7 mouse cellular contexts compared by ENCODE assay signal in genomic region chr17:56010681-56011080, GRCm38 (mm10). TPM values are rescaled to one million over a fixed set of nuclear protein-coding genes. Genes with fewer than 3 reads are reported as not detected.
DNase-seq lines count a peak whose midpoint lies in the region; ATAC-seq and TF ChIP-seq lines count a peak whose summit lies in the region.

No protein-coding gene starts in this region.

- peaks cover 29% of the 10 kb centered on the region for H3K36me3 ChIP-seq in forebrain, postnatal 0 days (ENCODE audit: insufficient read depth)
- peaks cover 30% of the 10 kb centered on the region for H3K36me3 ChIP-seq in hindbrain, embryonic 16.5 days (ENCODE audit: control insufficient read depth, insufficient read depth, low read length)
- H3K36me3 ChIP-seq in midbrain, embryonic 10.5 days: peaks cover 53% of the 10 kb centered on the region

- peak overlapping the region; percentile 75 for H3K4me3 ChIP-seq in cerebellum, adult 2 months (replicated peaks; ENCODE audit: insufficient read depth, low read depth, low read length)
- H3K4me3 ChIP-seq in forebrain, postnatal 0 days (ENCODE audit: low read depth, low read length): peak overlapping the region; percentile 81; the same call in 1 of the 2 replicates
- peak overlapping the region; percentile 94 for H3K4me3 ChIP-seq in hindbrain, embryonic 16.5 days (ENCODE audit: low read length)
- H3K4me3 ChIP-seq in midbrain, embryonic 10.5 days: peak overlapping the region; percentile 86

- 1% methylated on average over 9 of the region's 9 CpGs for WGBS in cerebellum, adult 2 months
- WGBS in forebrain, postnatal 0 days: 6% methylated on average over 9 of the region's 9 CpGs
- 4% methylated on average over 9 of the region's 9 CpGs for WGBS in hindbrain, embryonic 16.5 days
- 9% methylated on average over 9 of the region's 9 CpGs for WGBS in midbrain, embryonic 10.5 days

- peak overlapping the region; percentile 9; the same call in 1 of the 2 replicates for H3K27ac ChIP-seq in cerebellum, adult 2 months (ENCODE audit: insufficient read depth, low read length)
- no peak overlapping the region for H3K27ac ChIP-seq in forebrain, postnatal 0 days (ENCODE audit: low read depth, low read length)
- no peak overlapping the region for H3K27ac ChIP-seq in hindbrain, embryonic 16.5 days (ENCODE audit: low read depth, low read length)
- peak overlapping the region; percentile 96; the same call in 1 of the 2 replicates for H3K27ac ChIP-seq in midbrain, embryonic 10.5 days (replicated peaks)

- H3K9me3 ChIP-seq in forebrain, postnatal 0 days (ENCODE audit: low read length): no peaks in the 10 kb centered on the region
- H3K9me3 ChIP-seq in hindbrain, embryonic 16.5 days (ENCODE audit: control insufficient read depth, low read length): no peaks in the 10 kb centered on the region
- H3K9me3 ChIP-seq in midbrain, embryonic 10.5 days (replicated peaks): no peaks in the 10 kb centered on the region

- no peaks in the 10 kb centered on the region for H3K27me3 ChIP-seq in cerebellum, adult 2 months (ENCODE audit: control insufficient read depth, insufficient read depth, low read length)
- H3K27me3 ChIP-seq in forebrain, postnatal 0 days (ENCODE audit: insufficient read depth, low read length): no peaks in the 10 kb centered on the region
- H3K27me3 ChIP-seq in hindbrain, embryonic 16.5 days (replicated peaks; ENCODE audit: control insufficient read depth, insufficient read depth, low read length): no peaks in the 10 kb centered on the region
- no peaks in the 10 kb centered on the region for H3K27me3 ChIP-seq in midbrain, embryonic 10.5 days (ENCODE audit: low read depth, poor library complexity, severe bottlenecking)

- ATAC-seq in forebrain, postnatal 0 days: no peak
- ATAC-seq in hindbrain, embryonic 16.5 days: no peak

- DNase-seq in ZHBTc4 (ENCODE audit: low read depth, low spot score): peak; percentile 89
- DNase-seq in cerebellum, adult 2 months: peak; percentile 74 to 86
- DNase-seq in forebrain, postnatal 0 days: peak; percentile 65
- peak; percentile 78 for DNase-seq in left cerebral cortex, postnatal 4 days
- peak; percentile 83 for DNase-seq in midbrain, embryonic 10.5 days (ENCODE audit: low spot score)
- DNase-seq in spleen, adult 18-20 months: peak; percentile 53 to 78

- no peak for TF ChIP-seq POLR2A in cerebellum, adult 2 months (IDR thresholded peaks at IDR 0.05; ENCODE audit: borderline replicate concordance, insufficient read depth, low read length)

- peak; percentile 93 for TF ChIP-seq CTCF in cerebellum, adult 2 months (IDR thresholded peaks at IDR 0.05; ENCODE audit: borderline replicate concordance, insufficient read depth, low read depth, low read length)
- TF ChIP-seq CTCF in forebrain, postnatal 0 days (IDR thresholded peaks at IDR 0.05; ENCODE audit: low read depth): peak; percentile 90

- intact Hi-C loops in left cerebral cortex, postnatal 4 days (cut with DNase I): no loop called here

- peak overlapping the region; percentile 31; the same call in 1 of the 2 replicates for H3K9ac ChIP-seq in forebrain, postnatal 0 days
- peak overlapping the region; percentile 94 for H3K9ac ChIP-seq in hindbrain, embryonic 16.5 days (ENCODE audit: low read depth, low read length)

- peaks cover 13% of the 10 kb centered on the region; the same call in 1 of the 2 replicates for H3K4me1 ChIP-seq in cerebellum, adult 2 months (ENCODE audit: control insufficient read depth, insufficient read depth, low read length)
- H3K4me1 ChIP-seq in forebrain, postnatal 0 days (ENCODE audit: insufficient read depth): peaks cover 18% of the 10 kb centered on the region
- H3K4me1 ChIP-seq in hindbrain, embryonic 16.5 days (ENCODE audit: control insufficient read depth, insufficient read depth, low read depth, low read length): peaks cover 25% of the 10 kb centered on the region
- peaks cover 42% of the 10 kb centered on the region for H3K4me1 ChIP-seq in midbrain, embryonic 10.5 days

- H3K4me2 ChIP-seq in forebrain, postnatal 0 days (ENCODE audit: low read depth): peak overlapping the region; percentile 68
- peak overlapping the region; percentile 100 for H3K4me2 ChIP-seq in hindbrain, embryonic 16.5 days (ENCODE audit: low read length)

RNA-seq across cellular contexts. Expression of gene Mpnd, which starts 5.2 kb away (rescaled TPM):
- 183 and 193 TPM in 2 replicates for polyA plus RNA-seq in cerebellum, adult 2 months (2012; rRNA removed)
- total RNA-seq in forebrain, postnatal 0 days (2014; rRNA removed): 155 and 159 TPM in 2 replicates
- polyA plus RNA-seq in forebrain, postnatal 0 days (2015; fragmentation: Nextera tagmentation; extraction: Ambion mirVana): 99.0 and 110 TPM in 2 replicates
- 119 and 127 TPM in 2 replicates for polyA plus RNA-seq in hindbrain, embryonic 16.5 days (2015; fragmentation: Nextera tagmentation; extraction: Ambion mirVana)
- 100 to 1,000 TPM in 1 of 2 experiments, 10 to 100 TPM in 1; 92.6 to 121 TPM for total RNA-seq in left cerebral cortex, postnatal 4 days (2021)
- polyA plus RNA-seq in midbrain, embryonic 10.5 days (2016; fragmentation: Nextera tagmentation; extraction: Ambion mirVana): 131 and 160 TPM in 2 replicates

RNA-seq across cellular contexts. Expression of gene Stap2, which starts 5.3 kb away (rescaled TPM):
- polyA plus RNA-seq in cerebellum, adult 2 months (2012; rRNA removed): 51.8 and 64.1 TPM in 2 replicates
- 2.2 and 4.5 TPM in 2 replicates for total RNA-seq in forebrain, postnatal 0 days (2014; rRNA removed)
- 4.0 and 4.3 TPM in 2 replicates for polyA plus RNA-seq in forebrain, postnatal 0 days (2015; fragmentation: Nextera tagmentation; extraction: Ambion mirVana)
- 6.5 and 6.8 TPM in 2 replicates for polyA plus RNA-seq in hindbrain, embryonic 16.5 days (2015; fragmentation: Nextera tagmentation; extraction: Ambion mirVana)
- 1 to 10 TPM; 3.8 to 4.6 TPM for total RNA-seq in left cerebral cortex, postnatal 4 days (2021)
- polyA plus RNA-seq in midbrain, embryonic 10.5 days (2016; fragmentation: Nextera tagmentation; extraction: Ambion mirVana): 5.2 and 5.5 TPM in 2 replicates

RNA-seq across cellular contexts. Expression of gene Fsd1, which starts 24.4 kb away (rescaled TPM):
- polyA plus RNA-seq in cerebellum, adult 2 months (2012; rRNA removed): 88.0 and 91.3 TPM in 2 replicates
- 106 and 113 TPM in 2 replicates for total RNA-seq in forebrain, postnatal 0 days (2014; rRNA removed)
- 162 and 169 TPM in 2 replicates for polyA plus RNA-seq in forebrain, postnatal 0 days (2015; fragmentation: Nextera tagmentation; extraction: Ambion mirVana)
- polyA plus RNA-seq in hindbrain, embryonic 16.5 days (2015; fragmentation: Nextera tagmentation; extraction: Ambion mirVana): 227 and 252 TPM in 2 replicates
- total RNA-seq in left cerebral cortex, postnatal 4 days (2021): 100 to 1,000 TPM; 110 to 119 TPM
- 78.4 and 95.0 TPM in 2 replicates for polyA plus RNA-seq in midbrain, embryonic 10.5 days (2016; fragmentation: Nextera tagmentation; extraction: Ambion mirVana)

RNA-seq across cellular contexts. Expression of gene Sh3gl1, which starts 25.8 kb away (rescaled TPM):
- 69.5 and 82.5 TPM in 2 replicates for polyA plus RNA-seq in cerebellum, adult 2 months (2012; rRNA removed)
- 65.1 and 74.5 TPM in 2 replicates for total RNA-seq in forebrain, postnatal 0 days (2014; rRNA removed)
- 93.2 and 99.0 TPM in 2 replicates for polyA plus RNA-seq in forebrain, postnatal 0 days (2015; fragmentation: Nextera tagmentation; extraction: Ambion mirVana)
- 106 and 112 TPM in 2 replicates for polyA plus RNA-seq in hindbrain, embryonic 16.5 days (2015; fragmentation: Nextera tagmentation; extraction: Ambion mirVana)
- 10 to 100 TPM; 53.6 to 55.3 TPM for total RNA-seq in left cerebral cortex, postnatal 4 days (2021)
- polyA plus RNA-seq in midbrain, embryonic 10.5 days (2016; fragmentation: Nextera tagmentation; extraction: Ambion mirVana): 161 and 162 TPM in 2 replicates

RNA-seq across cellular contexts. Expression of gene Chaf1a, which starts 29.6 kb away (rescaled TPM):
- polyA plus RNA-seq in cerebellum, adult 2 months (2012; rRNA removed): 2.9 and 3.3 TPM in 2 replicates
- 4.7 and 5.9 TPM in 2 replicates for total RNA-seq in forebrain, postnatal 0 days (2014; rRNA removed)
- polyA plus RNA-seq in forebrain, postnatal 0 days (2015; fragmentation: Nextera tagmentation; extraction: Ambion mirVana): 4.5 and 4.6 TPM in 2 replicates
- 4.5 and 6.7 TPM in 2 replicates for polyA plus RNA-seq in hindbrain, embryonic 16.5 days (2015; fragmentation: Nextera tagmentation; extraction: Ambion mirVana)
- total RNA-seq in left cerebral cortex, postnatal 4 days (2021): 1 to 10 TPM; 6.8 to 8.8 TPM
- polyA plus RNA-seq in midbrain, embryonic 10.5 days (2016; fragmentation: Nextera tagmentation; extraction: Ambion mirVana): 45.4 and 49.3 TPM in 2 replicates

Comparison
In these comparisons a context has a peak if more than half of its experiments do, and no peak if none do; other contexts are left out.
1. H3K27ac ChIP-seq: peak in cerebellum, adult 2 months (single experiment) and midbrain, embryonic 10.5 days (single experiment); none in forebrain, postnatal 0 days (single experiment) and hindbrain, embryonic 16.5 days (single experiment).
2. Peak in every context shown above with its lines, with median percentiles within 50 percentile points of each other: DNase-seq and H3K4me3 ChIP-seq.